Mouse (Mus musculus) thymus, adult 2 months (tissue): ENCODE results near the gene Mthfsd.

Experiments used
- CTCF ChIP-seq: fragments of 200-500 bp; IDR thresholded peaks from 2 replicates; pipeline ENCODE4 v1.5.1; 2012; ENCODE audit warnings: mild to moderate bottlenecking, control low read depth, low read length, moderate library complexity, borderline replicate concordance; ENCODE audit not compliant: control insufficient read depth, poor library complexity, insufficient read depth; ENCODE audit errors: extremely low read depth
- POLR2A ChIP-seq: fragments of 200-500 bp; IDR thresholded peaks from 2 replicates; pipeline ENCODE4 v1.6.1; 2012; ENCODE audit warnings: mild to moderate bottlenecking, low read length, control low read depth, moderate library complexity; ENCODE audit not compliant: control insufficient read depth, poor library complexity, insufficient read depth; ENCODE audit errors: extremely low read depth

DNA sequence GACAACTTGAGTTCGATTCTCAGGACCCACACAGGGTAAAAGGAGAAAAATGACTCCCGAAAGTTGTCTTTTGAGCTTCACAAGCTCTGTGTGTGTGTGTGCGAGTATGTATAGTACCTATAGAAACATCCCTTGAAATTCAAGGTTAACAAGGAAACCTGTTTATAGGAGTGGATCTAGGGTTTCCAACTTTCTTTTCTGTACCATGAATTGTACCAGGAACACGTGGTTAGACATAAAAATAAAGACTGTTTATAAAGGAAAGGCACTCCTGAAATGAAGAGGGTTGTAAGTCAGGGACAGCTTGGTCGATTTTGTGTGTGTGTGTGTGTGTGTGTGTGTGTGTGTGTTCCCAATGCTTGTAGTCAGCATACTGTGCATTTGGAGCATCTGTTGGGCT lies 465 bp upstream of the Mthfsd start:
- no peak for TF ChIP-seq CTCF
- TF ChIP-seq POLR2A = no peak
